Mouse (Mus musculus) C2C12 (cell line): ENCODE measurements around the gene Nfic. TPM values are rescaled to one million over a fixed set of nuclear protein-coding genes. Genes with fewer than 3 reads are reported as not detected.

Experiments used
- H3K27me3 ChIP-seq: one replicate; pipeline ENCODE4 v1.6.1; 2011; ENCODE audit not compliant: control insufficient read depth, insufficient read depth, insufficient read length
- H3K36me3 ChIP-seq: one replicate; pipeline ENCODE4 v1.6.1; 2011; ENCODE audit not compliant: control insufficient read depth, insufficient read depth
- H3K4me3 ChIP-seq: one replicate; pipeline ENCODE4 v1.5.1; 2011; ENCODE audit warnings: mild to moderate bottlenecking, control low read depth; ENCODE audit not compliant: poor library complexity, insufficient read depth, severe bottlenecking
- H3K79me2 ChIP-seq: one replicate; pipeline ENCODE4 v1.6.1; 2011; ENCODE audit not compliant: control insufficient read depth, insufficient read depth
- H3K79me3 ChIP-seq: one replicate; pipeline ENCODE4 v1.6.1; 2011; ENCODE audit warnings: low read depth, control low read depth
- H3ac ChIP-seq: one replicate; pipeline ENCODE3; 2011; ENCODE audit warnings: low read depth; ENCODE audit not compliant: control insufficient read depth, insufficient read length
- CEBPB ChIP-seq: IDR thresholded peaks from one replicate; pipeline ENCODE4 v1.6.1; 2011; ENCODE audit warnings: low read depth, mild to moderate bottlenecking, control low read depth, moderate library complexity
- CTCF ChIP-seq: IDR thresholded peaks from one replicate; pipeline ENCODE4 v1.5.1; 2011; ENCODE audit not compliant: control insufficient read depth, insufficient read depth, insufficient read length
- FOSL1 ChIP-seq: IDR thresholded peaks from one replicate; pipeline ENCODE4 v1.8.0; 2011; ENCODE audit warnings: mild to moderate bottlenecking, low read length; ENCODE audit not compliant: poor library complexity, insufficient read depth, severe bottlenecking
- MAX ChIP-seq: IDR thresholded peaks from one replicate; pipeline ENCODE4 v1.6.1; 2011; ENCODE audit warnings: mild to moderate bottlenecking, control low read depth
- MYOD1 ChIP-seq: IDR thresholded peaks from one replicate; pipeline ENCODE4 v1.6.1; 2011; ENCODE audit warnings: low read depth; ENCODE audit not compliant: control insufficient read depth, insufficient read length
- MYOG ChIP-seq: IDR thresholded peaks from one replicate; pipeline ENCODE4 v1.6.1; 2011; ENCODE audit not compliant: control insufficient read depth, insufficient read length; ENCODE audit errors: extremely low read depth
- USF1 ChIP-seq: IDR thresholded peaks from one replicate; pipeline ENCODE4 v1.6.1; 2011; ENCODE audit warnings: low read depth, mild to moderate bottlenecking, control low read depth, moderate library complexity
- polyA plus RNA-seq: library from polyadenylated mRNA; unstranded; fragments of >200 nt; fragmentation: generic; extraction: Trizol; gene quantifications from one replicate; pipeline ENCODE4 v1.2.1, GENCODE M21; 2012; ENCODE audit warnings: missing spikeins

Gene Nfic
- polyA plus RNA-seq, 1 experiment = 86.7 TPM

DNA sequence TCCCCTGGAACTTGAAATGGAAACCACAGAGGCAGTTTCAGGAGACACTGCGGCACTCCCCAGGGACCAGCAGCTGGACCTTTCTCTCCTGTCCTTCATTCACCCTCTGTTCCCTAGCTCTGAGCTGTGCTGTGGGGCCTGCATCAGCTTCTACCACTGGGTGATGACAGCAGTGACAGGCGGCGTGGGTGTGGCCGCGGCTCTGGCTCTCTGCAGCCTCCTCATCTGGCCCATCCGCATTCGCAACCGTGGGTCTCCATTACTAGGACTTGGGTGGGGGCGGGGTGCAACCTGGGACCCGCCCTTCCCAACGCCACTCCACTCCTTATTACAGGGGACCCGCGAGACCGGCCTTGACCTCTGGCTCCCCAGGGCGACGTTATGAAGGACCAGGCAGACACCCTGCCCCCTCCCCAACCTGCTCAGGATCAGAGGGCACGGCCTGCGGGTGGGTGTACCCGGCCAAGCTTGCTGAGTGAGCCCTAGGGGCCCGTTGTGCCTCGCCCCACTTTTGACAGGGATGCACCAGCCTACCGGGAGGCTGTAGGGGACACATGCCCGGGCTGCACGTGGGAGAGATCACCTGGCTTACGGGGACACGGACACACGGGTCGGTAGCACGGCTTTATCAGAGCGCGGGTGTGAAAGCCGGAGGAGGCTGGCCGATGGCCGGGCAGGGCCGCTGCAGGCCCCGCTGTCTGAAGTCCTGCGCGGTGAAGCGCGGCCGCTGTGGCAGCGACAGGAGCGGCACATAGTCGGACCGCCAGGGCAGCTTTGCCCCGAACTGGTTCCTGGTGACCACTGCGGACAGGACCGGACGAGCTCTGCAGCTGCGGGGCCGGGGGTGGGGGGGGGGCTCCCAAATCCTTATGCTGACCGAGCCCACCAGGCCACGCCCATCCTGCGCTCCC lies 91.7 kb downstream of the Nfic start:
- Histone ChIP-seq H3K79me3 (no peaks in the 10 kb centered on the region), H3K27me3 (no peaks in the 10 kb centered on the region), H3K4me3 (no peak overlapping the region), H3K79me2 (no peaks in the 10 kb centered on the region), H3K36me3 (peaks cover 32% of the 10 kb centered on the region), H3ac (no peak overlapping the region)
- TF ChIP-seq USF1 (no peak), CEBPB (no peak), MAX (no peak), FOSL1 (no peak), MYOD1 (no peak), MYOG (no peak), CTCF (no peak)

DNA sequence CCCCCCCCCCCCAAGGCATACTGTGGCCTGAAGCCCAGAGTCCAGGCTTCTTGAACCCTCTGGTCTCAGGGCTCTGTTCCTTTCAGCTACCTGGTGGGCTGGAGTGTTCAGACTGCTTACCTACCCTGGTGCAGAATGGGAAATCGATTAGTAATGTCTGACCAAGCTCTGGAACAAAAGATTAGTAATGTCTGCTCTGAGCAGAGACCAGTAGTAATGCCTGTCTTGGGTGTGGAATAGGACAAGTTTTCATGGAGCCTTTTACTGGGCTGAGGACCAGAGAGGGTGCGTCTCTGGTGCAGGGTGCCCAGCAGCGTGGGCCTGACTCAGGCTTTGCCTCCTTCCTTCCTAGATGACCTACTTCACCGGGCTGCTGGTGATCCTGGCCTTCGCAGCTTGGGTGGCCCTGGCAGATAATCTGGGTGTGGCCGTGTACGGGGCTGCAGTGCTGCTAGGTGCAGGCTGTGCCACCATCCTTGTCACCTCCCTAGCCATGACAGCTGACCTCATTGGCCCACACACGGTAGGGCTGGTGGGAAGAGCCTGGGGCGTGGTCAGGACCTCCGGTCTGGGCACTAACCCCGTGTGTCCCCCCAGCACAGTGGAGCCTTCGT lies 93.0 kb downstream of the Nfic start:
- no peak overlapping the region for H3ac ChIP-seq
- no peak overlapping the region for H3K4me3 ChIP-seq
- H3K79me3 ChIP-seq = no peaks in the 10 kb centered on the region
- H3K27me3 ChIP-seq = no peaks in the 10 kb centered on the region
- H3K79me2 ChIP-seq = no peaks in the 10 kb centered on the region
- H3K36me3 ChIP-seq = peaks cover 21% of the 10 kb centered on the region
- TF ChIP-seq USF1 (no peak), CTCF (no peak)

DNA sequence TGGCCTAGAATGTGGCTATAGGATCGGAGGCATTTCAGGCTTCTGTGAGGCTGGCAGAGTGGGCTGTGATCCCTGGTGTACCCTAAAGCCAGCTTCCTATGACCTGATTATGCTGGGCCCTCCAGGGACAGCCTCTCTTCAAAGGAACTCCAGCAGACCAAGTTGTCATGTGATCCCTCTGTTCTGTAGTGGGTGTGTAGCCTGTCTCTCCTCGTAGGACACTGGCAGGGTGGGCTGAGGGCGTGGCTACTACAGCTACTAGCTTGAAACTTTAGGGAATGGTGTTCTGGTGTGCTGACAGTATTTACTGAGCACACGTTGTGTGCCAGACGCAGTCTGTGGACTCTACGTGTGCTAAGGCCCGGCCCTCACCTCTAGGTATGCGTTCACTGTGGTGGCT lies 94.7 kb downstream of the Nfic start:
- no peak overlapping the region for H3ac ChIP-seq
- no peaks in the 10 kb centered on the region for H3K79me3 ChIP-seq
- H3K79me2 ChIP-seq = no peaks in the 10 kb centered on the region
- TF ChIP-seq FOSL1 (no peak), MAX (no peak), MYOD1 (no peak), USF1 (no peak), MYOG (no peak), CTCF (no peak), CEBPB (no peak)
- peaks cover 6% of the 10 kb centered on the region for H3K36me3 ChIP-seq
- H3K4me3 ChIP-seq = no peak overlapping the region
- H3K27me3 ChIP-seq = no peaks in the 10 kb centered on the region

DNA sequence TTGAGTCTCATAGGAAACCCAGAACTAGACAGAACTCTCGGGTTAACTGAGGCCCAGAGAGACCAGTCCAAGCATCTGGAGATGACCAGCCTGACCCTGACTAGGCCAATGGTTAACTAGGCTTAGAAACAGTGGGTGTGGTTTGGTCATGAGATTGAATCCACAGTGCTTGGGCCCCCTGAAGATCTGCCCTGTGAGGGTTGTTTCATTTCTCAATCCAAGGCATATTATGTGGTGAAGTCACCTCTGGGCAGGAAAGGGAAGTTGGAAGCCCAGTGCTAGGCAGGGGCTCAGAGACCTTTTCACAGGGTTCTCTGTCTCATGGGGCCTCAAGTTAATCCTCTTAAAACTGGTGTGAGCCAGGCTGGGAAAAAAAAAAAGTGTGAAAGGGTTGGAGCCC lies 96.6 kb downstream of the Nfic start:
- Histone ChIP-seq H3K27me3 (no peaks in the 10 kb centered on the region), H3K4me3 (no peak overlapping the region), H3K79me3 (no peaks in the 10 kb centered on the region), H3K79me2 (no peaks in the 10 kb centered on the region), H3ac (no peak overlapping the region), H3K36me3 (no peaks in the 10 kb centered on the region)
- TF ChIP-seq CTCF = no peak
- no peak for TF ChIP-seq MYOD1
- TF ChIP-seq MYOG = no peak
- no peak for TF ChIP-seq MAX
- TF ChIP-seq USF1 = no peak
- TF ChIP-seq CEBPB = no peak
- no peak for TF ChIP-seq FOSL1

DNA sequence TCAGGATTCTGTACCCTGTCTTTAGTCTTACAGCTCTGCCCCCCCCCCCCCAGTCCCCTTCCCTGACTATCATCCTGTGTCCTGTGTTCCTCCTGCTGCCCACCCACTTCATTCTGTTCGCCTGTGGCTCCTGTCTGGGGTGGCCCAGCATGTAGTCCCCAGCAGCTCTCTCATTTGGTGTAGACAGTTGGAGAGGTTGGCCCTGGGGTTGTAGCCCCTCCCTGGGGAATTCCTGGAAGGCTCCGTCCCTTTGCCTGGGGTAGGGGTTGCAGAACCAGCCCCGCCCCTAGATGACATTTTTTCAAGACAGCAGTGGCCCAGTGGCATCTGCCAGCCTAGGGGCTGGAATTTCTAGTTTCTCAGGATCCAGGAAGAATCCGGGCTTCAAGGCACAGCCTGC lies 97.2 kb downstream of the Nfic start:
- Histone ChIP-seq H3K4me3 (peak overlapping the region; percentile 50), H3K79me3 (no peaks in the 10 kb centered on the region), H3K79me2 (no peaks in the 10 kb centered on the region), H3ac (peak overlapping the region; percentile 99), H3K27me3 (no peaks in the 10 kb centered on the region), H3K36me3 (no peaks in the 10 kb centered on the region)
- TF ChIP-seq CTCF (no peak), MYOD1 (no peak)
